8 mouse cellular contexts compared by ENCODE assay signal in the genomic region with DNA sequence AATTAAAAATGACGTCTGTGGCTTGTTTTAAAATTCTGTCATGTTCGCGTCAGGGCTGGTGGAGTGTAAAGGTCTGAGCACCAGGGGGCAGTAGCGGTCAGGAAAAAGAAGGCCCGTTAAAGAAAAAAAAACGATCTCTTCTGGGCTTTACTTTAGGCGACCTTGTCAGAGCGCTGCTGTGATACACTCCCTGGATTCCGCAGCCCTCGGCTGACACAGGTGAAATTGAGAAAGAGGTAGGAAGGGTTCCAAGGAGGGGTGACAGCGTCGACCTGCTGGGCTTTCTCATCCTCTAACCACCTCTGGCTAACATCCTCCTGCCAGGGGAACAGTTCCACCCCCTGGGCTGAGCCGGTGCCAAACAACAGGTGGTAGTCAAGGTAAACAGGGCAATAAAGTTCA. TPM values are rescaled to one million over a fixed set of nuclear protein-coding genes. Genes with fewer than 3 reads are reported as not detected.
A peak's percentile ranks its signal among the peaks of the same experiment; 100 is the strongest.
DNase-seq lines count a peak whose midpoint lies in the region; ATAC-seq and TF ChIP-seq lines count a peak whose summit lies in the region.

No protein-coding gene starts in this region.

- H3K79me2 ChIP-seq in myocyte (ENCODE audit: control insufficient read depth, insufficient read depth): no peaks in the 10 kb centered on the region

- H3K27ac ChIP-seq in hindbrain, postnatal 0 days: no peak overlapping the region
- H3K27ac ChIP-seq in liver, embryonic 11.5 days (ENCODE audit: low read depth, low read length): no peak overlapping the region
- H3K27ac ChIP-seq in thymus, adult 2 months (ENCODE audit: control insufficient read depth, insufficient read depth, low read length): no peak overlapping the region

- H3K4me2 ChIP-seq in hindbrain, postnatal 0 days (ENCODE audit: low read depth, low read length): peak overlapping the region; percentile 56
- H3K4me2 ChIP-seq in liver, embryonic 11.5 days: peak overlapping the region; percentile 61
- H3K4me2 ChIP-seq in myocyte (ENCODE audit: low read depth): peak overlapping the region; percentile 44

- peak overlapping the region; percentile 12; the same call in 1 of the 2 replicates for H3K4me3 ChIP-seq in hindbrain, postnatal 0 days (ENCODE audit: low read length)
- peak overlapping the region; percentile 24; the same call in 1 of the 2 replicates for H3K4me3 ChIP-seq in liver, embryonic 11.5 days (ENCODE audit: low read depth, low read length)
- H3K4me3 ChIP-seq in myocyte: no peak overlapping the region
- no peak overlapping the region for H3K4me3 ChIP-seq in thymus, adult 2 months (ENCODE audit: control insufficient read depth, insufficient read depth, low read length)

- no peaks in the 10 kb centered on the region for H3K9me3 ChIP-seq in hindbrain, postnatal 0 days (ENCODE audit: low read length)
- no peaks in the 10 kb centered on the region for H3K9me3 ChIP-seq in liver, embryonic 11.5 days (ENCODE audit: control insufficient read depth, low read length)

- no peaks in the 10 kb centered on the region for H3K4me1 ChIP-seq in hindbrain, postnatal 0 days (ENCODE audit: insufficient read depth, low read length)
- no peaks in the 10 kb centered on the region for H3K4me1 ChIP-seq in liver, embryonic 11.5 days (replicated peaks; ENCODE audit: control insufficient read depth, insufficient read depth, low read length)
- peaks cover 10% of the 10 kb centered on the region for H3K4me1 ChIP-seq in thymus, adult 2 months (replicated peaks; ENCODE audit: control insufficient read depth, insufficient read depth, low read length)

- H3ac ChIP-seq in myocyte (ENCODE audit: control insufficient read depth, insufficient read length): no peak overlapping the region

- H3K9ac ChIP-seq in hindbrain, postnatal 0 days (replicated peaks; ENCODE audit: low read length): no peak overlapping the region; the same call in 1 of the 2 replicates
- H3K9ac ChIP-seq in liver, embryonic 11.5 days (ENCODE audit: low read depth, low read length): no peak overlapping the region

- 5% methylated on average over 13 of the region's 13 CpGs for WGBS in hindbrain, postnatal 0 days
- 4% methylated on average over 13 of the region's 13 CpGs for whole genome bisulfite sequencing in liver, embryonic 11.5 days
- 3% methylated on average over 13 of the region's 13 CpGs for WGBS in thymus, adult 2 months

- ATAC-seq in hindbrain, postnatal 0 days: peak; percentile 55; the same call in 1 of the 2 replicates
- ATAC-seq in liver, embryonic 11.5 days (replicated peaks; ENCODE audit: low FRiP score): peak; percentile 47

- no peaks in the 10 kb centered on the region for H3K27me3 ChIP-seq in hindbrain, postnatal 0 days (ENCODE audit: insufficient read depth, low read length)
- H3K27me3 ChIP-seq in liver, embryonic 11.5 days (replicated peaks; ENCODE audit: control insufficient read depth, insufficient read depth, low read length): no peaks in the 10 kb centered on the region
- H3K27me3 ChIP-seq in myocyte (ENCODE audit: control insufficient read depth, insufficient read depth, insufficient read length): peaks cover 8% of the 10 kb centered on the region
- H3K27me3 ChIP-seq in thymus, adult 2 months (ENCODE audit: control insufficient read depth, insufficient read depth, low read length): no peaks in the 10 kb centered on the region; the same call in 1 of the 2 replicates

- peak; percentile 77 for TF ChIP-seq CTCF in hindbrain, postnatal 0 days (IDR thresholded peaks at IDR 0.05; ENCODE audit: low read depth)
- no peak for TF ChIP-seq CTCF in thymus, adult 2 months (IDR thresholded peaks at IDR 0.05; ENCODE audit: borderline replicate concordance, control insufficient read depth, extremely low read depth, insufficient read depth, low read length, poor library complexity)

- H3K36me3 ChIP-seq in hindbrain, postnatal 0 days (ENCODE audit: insufficient read depth, low read length): no peaks in the 10 kb centered on the region
- no peaks in the 10 kb centered on the region for H3K36me3 ChIP-seq in liver, embryonic 11.5 days (ENCODE audit: control insufficient read depth, insufficient read depth, low read length)
- H3K36me3 ChIP-seq in myocyte (ENCODE audit: control insufficient read depth, insufficient read depth): no peaks in the 10 kb centered on the region
- no peaks in the 10 kb centered on the region for H3K36me3 ChIP-seq in thymus, adult 2 months (ENCODE audit: control insufficient read depth, insufficient read depth, low read length)

- peak; percentile 66 to 80 for DNase-seq in right cerebral cortex, adult 2 months (ENCODE audit: low spot score in 2 of 2)
- DNase-seq in right cerebral cortex, adult 18-20 months: no peak
- DNase-seq in cerebellum, adult 8-10 months: peak; percentile 60
- DNase-seq in forelimb bud, embryonic 11.5 days (ENCODE audit: low read depth, low spot score): peak; percentile 78
- peak; percentile 84 for DNase-seq in hindbrain, postnatal 0 days (ENCODE audit: low spot score)
- DNase-seq in liver, embryonic 11.5 days (ENCODE audit: low spot score): peak; percentile 55
- DNase-seq in thymus, adult 2 months: peak; percentile 70

- no peak for TF ChIP-seq POLR2A in myocyte (IDR thresholded peaks at IDR 0.05; ENCODE audit: insufficient read length, low read depth)
- no peak for TF ChIP-seq POLR2A in thymus, adult 2 months (IDR thresholded peaks at IDR 0.05; ENCODE audit: control insufficient read depth, extremely low read depth, insufficient read depth, low read length, poor library complexity)

TF ChIP-seq in myocyte, 11 proteins besides CTCF, POLR2A, EP300 and RAD21:
- TF ChIP-seq SRF (IDR thresholded peaks at IDR 0.05; ENCODE audit: control insufficient read depth, insufficient read length, low read depth) (no peak), MYOD1 (IDR thresholded peaks at IDR 0.05; ENCODE audit: control insufficient read depth in 1 of 3, insufficient read length in 2 of 3, low read depth in 2 of 3) (no peak), TCF12 (IDR thresholded peaks at IDR 0.05; ENCODE audit: insufficient read depth, poor library complexity, severe bottlenecking) (no peak), USF1 (IDR thresholded peaks at IDR 0.05; ENCODE audit: low read depth) (no peak), REST (IDR thresholded peaks at IDR 0.05; ENCODE audit: insufficient read depth, insufficient read length) (no peak), TCF3 (IDR thresholded peaks at IDR 0.05; ENCODE audit: insufficient read length, low read depth) (no peak), POLR2AphosphoS2 (IDR thresholded peaks at IDR 0.05; ENCODE audit: insufficient read length, low read depth) (no peak), MYOG (IDR thresholded peaks at IDR 0.05; ENCODE audit: control insufficient read depth in 1 of 3, insufficient read depth in 1 of 3, insufficient read length in 2 of 3, low read depth in 2 of 3) (no peak), E2F4 (IDR thresholded peaks at IDR 0.05; ENCODE audit: insufficient read depth) (no peak), CEBPB (IDR thresholded peaks at IDR 0.05; ENCODE audit: insufficient read depth, poor library complexity, severe bottlenecking) (no peak), MAX (IDR thresholded peaks at IDR 0.05; ENCODE audit: low read depth) (no peak)

RNA-seq across cellular contexts. Expression of gene Ywhah, which starts 20.9 kb away (rescaled TPM):
- 559 and 659 TPM in 2 replicates for total RNA-seq in hindbrain, postnatal 0 days (2014; rRNA removed)
- 935 and 978 TPM in 2 replicates for polyA plus RNA-seq in hindbrain, postnatal 0 days (2015; fragmentation: Nextera tagmentation; extraction: Ambion mirVana)
- 361 and 380 TPM in 2 replicates for polyA plus RNA-seq in liver, embryonic 11.5 days (2014; fragmentation: Nextera tagmentation; extraction: Ambion mirVana)
- polyA plus RNA-seq in myocyte (2012; fragmentation: generic; extraction: Trizol): 106 TPM
- 171 and 214 TPM in 2 replicates for polyA plus RNA-seq in thymus, adult 2 months (2012; rRNA removed)

Comparison
In these comparisons a context has a peak if more than half of its experiments do, and no peak if none do; other contexts are left out.
1. H3K4me3 ChIP-seq: peak in hindbrain, postnatal 0 days (single experiment) and liver, embryonic 11.5 days (single experiment); none in myocyte (single experiment) and thymus, adult 2 months (single experiment).
2. Peak in every context shown above with its lines, with median percentiles within 50 percentile points of each other: H3K4me2 ChIP-seq.